Mouse (Mus musculus): ENCODE data around the gene Lyst.

- peak; percentile 34; the same call in 1 of the 2 replicates for TF ChIP-seq CTCF (IDR thresholded peaks at IDR 0.05; ENCODE audit: low read depth, low read length)
- no peak for TF ChIP-seq POLR2A (IDR thresholded peaks at IDR 0.05; ENCODE audit: extremely low read depth, insufficient read depth, low read length)
These were observed 31.3 kb downstream of the Lyst start for GRCm38 (mm10) chr13:13621456-13621855.
